ENCODE assay signal across 23 mouse cellular contexts in genomic region chr19:56225518-56225917, GRCm38 (mm10).
A peak's percentile ranks its signal among the peaks of the same experiment; 100 is the strongest.
DNase-seq lines count a peak whose midpoint lies in the region; ATAC-seq lines count a peak whose summit lies in the region.
"Had no signal": no experiment of that assay in that cellular context is flagged by ENCODE, and none has a peak within 500 bp of the region (broad histone marks: within the 10 kb centered on the region; RNA-seq: fewer than 3 reads in every experiment).

No protein-coding gene starts in this region.

- no peaks in the 10 kb centered on the region for H3K9me3 ChIP-seq in lung, embryonic 16.5 days (ENCODE audit: control insufficient read depth, low read length)
- no peaks in the 10 kb centered on the region for H3K9me3 ChIP-seq in stomach, embryonic 16.5 days (replicated peaks; ENCODE audit: control insufficient read depth, low read length)
- H3K9me3 ChIP-seq: embryonic facial prominence, embryonic 15.5 days; heart, embryonic 15.5 days; hindbrain, embryonic 10.5 days had no signal

- H3K27ac ChIP-seq in lung, embryonic 16.5 days (ENCODE audit: low read length), result no peak overlapping the region
- no peak overlapping the region for H3K27ac ChIP-seq in stomach, embryonic 16.5 days (ENCODE audit: low read length)
- H3K27ac ChIP-seq: embryonic facial prominence, embryonic 15.5 days; heart, adult 2 months; heart, embryonic 15.5 days; hindbrain, embryonic 14.5 days had no signal

- no peak overlapping the region for H3K9ac ChIP-seq in lung, embryonic 16.5 days (ENCODE audit: low read length)
- no peak overlapping the region for H3K9ac ChIP-seq in stomach, embryonic 16.5 days (ENCODE audit: low read length)
- H3K9ac ChIP-seq: embryonic facial prominence, embryonic 15.5 days; heart, embryonic 15.5 days; hindbrain, embryonic 14.5 days had no signal

- DNase-seq in lung, postnatal 10 days, result no peak
- DNase-seq in lung, postnatal 14 days, result peak; percentile 10
- DNase-seq in layer of hippocampus, adult 9-11 months, result no peak
- DNase-seq: adrenal gland, postnatal 10 days; B cell, adult 2 months; cerebellum, adult 11 months; cerebellum, adult 8-10 months; cerebellum, postnatal 14 days; embryo, embryonic 11 days; gastrocnemius, postnatal 10 days; heart, adult 2 months; heart, postnatal 14 days had no signal

- no peaks in the 10 kb centered on the region for H3K27me3 ChIP-seq in lung, embryonic 16.5 days (ENCODE audit: control insufficient read depth, insufficient read depth, low read depth, low read length)
- H3K27me3 ChIP-seq in stomach, embryonic 16.5 days (ENCODE audit: control insufficient read depth, insufficient read depth, low read length), result no peaks in the 10 kb centered on the region
- H3K27me3 ChIP-seq: embryonic facial prominence, embryonic 15.5 days; heart, embryonic 15.5 days had no signal

- H3K4me1 ChIP-seq in lung, embryonic 16.5 days (replicated peaks; ENCODE audit: control insufficient read depth, insufficient read depth, low read length), result peaks cover 3% of the 10 kb centered on the region; the same call in 1 of the 2 replicates
- no peaks in the 10 kb centered on the region for H3K4me1 ChIP-seq in stomach, embryonic 16.5 days (ENCODE audit: control insufficient read depth, insufficient read depth, low read length)
- H3K4me1 ChIP-seq: heart, embryonic 15.5 days had no signal

- peak; percentile 87 for ATAC-seq in lung, embryonic 16.5 days (ENCODE audit: low read depth)
- ATAC-seq in stomach, embryonic 16.5 days (ENCODE audit: insufficient read depth, low FRiP score), result 0 out of 2 replicates have a peak, but pooled peaks have one; percentile 10
- no peak for ATAC-seq in erythroid progenitor cell, adult 5-6 weeks (replicated peaks; ENCODE audit: low FRiP score, poor library complexity, severe bottlenecking)
- ATAC-seq: CD4-positive, CD25-positive, alpha-beta regulatory T cell, adult 4 months; forebrain, embryonic 16.5 days had no signal

- H3K36me3 ChIP-seq in lung, embryonic 16.5 days (ENCODE audit: control insufficient read depth, insufficient read depth, low read length), result no peaks in the 10 kb centered on the region
- H3K36me3 ChIP-seq in stomach, embryonic 16.5 days (ENCODE audit: control insufficient read depth, insufficient read depth, low read length), result no peaks in the 10 kb centered on the region
- H3K36me3 ChIP-seq: embryonic facial prominence, embryonic 15.5 days; heart, embryonic 15.5 days; hindbrain, embryonic 10.5 days had no signal

- no peak overlapping the region for H3K4me3 ChIP-seq in lung, embryonic 16.5 days (ENCODE audit: low read length)
- no peak overlapping the region for H3K4me3 ChIP-seq in stomach, embryonic 16.5 days (replicated peaks; ENCODE audit: low read length)
- H3K4me3 ChIP-seq: embryonic facial prominence, embryonic 15.5 days; erythroblast, embryonic 14.5 days; heart, adult 2 months; heart, embryonic 15.5 days; hindbrain, embryonic 10.5 days had no signal

- 58% methylated on average over 3 of the region's 3 CpGs for WGBS in lung, embryonic 16.5 days
- 61% methylated on average over 3 of the region's 3 CpGs for WGBS in stomach, embryonic 16.5 days

- H3K4me2 ChIP-seq in lung, embryonic 16.5 days (ENCODE audit: low read depth, low read length), result no peak overlapping the region
- H3K4me2 ChIP-seq in stomach, embryonic 16.5 days (ENCODE audit: low read depth, low read length), result no peak overlapping the region
- H3K4me2 ChIP-seq: embryonic facial prominence, embryonic 15.5 days; heart, embryonic 11.5 days; heart, embryonic 15.5 days; hindbrain, embryonic 14.5 days had no signal
